9 mouse cellular contexts compared by ENCODE assay signal in genomic region chr11:104132580-104133441, GRCm38 (mm10). TPM values are rescaled to one million over a fixed set of nuclear protein-coding genes. Genes with fewer than 3 reads are reported as not detected.
A peak's percentile ranks its signal among the peaks of the same experiment; 100 is the strongest.
DNase-seq lines count a peak whose midpoint lies in the region; ATAC-seq and TF ChIP-seq lines count a peak whose summit lies in the region.
"Had no signal": no experiment of that assay in that cellular context is flagged by ENCODE, and none has a peak within 500 bp of the region (broad histone marks: within the 10 kb centered on the region; RNA-seq: fewer than 3 reads in every experiment).

Crhr1 (plus strand) TSS chr11:104132855.

- DNase-seq in kidney, postnatal 0 days (ENCODE audit: low spot score), result peak; percentile 22
- no peak for DNase-seq in kidney, adult 9 months
- DNase-seq in adrenal gland, postnatal 36 days, result peak; percentile 40 to 45
- DNase-seq in embryonic facial prominence, embryonic 10.5 days (ENCODE audit: low spot score), result peak; percentile 80
- DNase-seq in intestine, embryonic 14.5 days (ENCODE audit: low spot score), result peak; percentile 64
- no peak for DNase-seq in B cell, adult 2 months

- H3K9ac ChIP-seq in kidney, postnatal 0 days (ENCODE audit: low read depth, low read length), result no peak within 1 kb of the TSS
- H3K9ac ChIP-seq in intestine, embryonic 14.5 days (ENCODE audit: low read length), result no peak within 1 kb of the TSS
- H3K9ac ChIP-seq in liver, embryonic 16.5 days (ENCODE audit: low read depth, low read length), result no peak within 1 kb of the TSS
- no peak within 1 kb of the TSS for H3K9ac ChIP-seq in stomach, embryonic 15.5 days

- TF ChIP-seq CTCF in kidney, postnatal 0 days (IDR thresholded peaks at IDR 0.05; ENCODE audit: low read depth), result no peak

- peak within 1 kb of the TSS; percentile 44 for H3K4me3 ChIP-seq in kidney, postnatal 0 days (replicated peaks; ENCODE audit: low read depth, low read length)
- H3K4me3 ChIP-seq in embryonic facial prominence, embryonic 10.5 days, result peak within 1 kb of the TSS; percentile 74
- H3K4me3 ChIP-seq in intestine, embryonic 14.5 days (ENCODE audit: low read depth, low read length), result peak within 1 kb of the TSS; percentile 47
- H3K4me3 ChIP-seq in liver, embryonic 16.5 days (ENCODE audit: low read depth, low read length), result peak within 1 kb of the TSS; percentile 32
- peak within 1 kb of the TSS; percentile 48 for H3K4me3 ChIP-seq in stomach, embryonic 15.5 days (replicated peaks)

- H3K4me2 ChIP-seq in kidney, postnatal 0 days (ENCODE audit: low read length), result peak within 1 kb of the TSS; percentile 72
- H3K4me2 ChIP-seq in intestine, embryonic 14.5 days (ENCODE audit: low read length), result peak within 1 kb of the TSS; percentile 84
- H3K4me2 ChIP-seq in liver, embryonic 16.5 days (ENCODE audit: low read depth, low read length), result peak within 1 kb of the TSS; percentile 18
- H3K4me2 ChIP-seq in stomach, embryonic 15.5 days, result peak within 1 kb of the TSS; percentile 94

- H3K27ac ChIP-seq in kidney, postnatal 0 days, result no peak within 1 kb of the TSS
- peak within 1 kb of the TSS; percentile 55 for H3K27ac ChIP-seq in embryonic facial prominence, embryonic 10.5 days (replicated peaks)
- H3K27ac ChIP-seq in intestine, embryonic 14.5 days (ENCODE audit: low read depth), result no peak within 1 kb of the TSS
- no peak within 1 kb of the TSS for H3K27ac ChIP-seq in liver, embryonic 16.5 days (ENCODE audit: low read length)
- no peak within 1 kb of the TSS for H3K27ac ChIP-seq in stomach, embryonic 15.5 days
- H3K27ac ChIP-seq: macrophage had no signal

- peaks cover 15% of the 10 kb centered on the region; the same call in 1 of the 2 replicates for H3K4me1 ChIP-seq in kidney, postnatal 0 days (replicated peaks; ENCODE audit: insufficient read depth, low read length)
- peaks cover 33% of the 10 kb centered on the region for H3K4me1 ChIP-seq in embryonic facial prominence, embryonic 10.5 days
- peaks cover 14% of the 10 kb centered on the region for H3K4me1 ChIP-seq in intestine, embryonic 14.5 days (replicated peaks; ENCODE audit: control insufficient read depth, insufficient read depth, low read length)
- no peaks in the 10 kb centered on the region for H3K4me1 ChIP-seq in liver, embryonic 16.5 days (ENCODE audit: control insufficient read depth, low read depth, low read length)
- H3K4me1 ChIP-seq in stomach, embryonic 15.5 days, result peaks cover 18% of the 10 kb centered on the region; the same call in 1 of the 2 replicates

- WGBS in kidney, postnatal 0 days, result 1% methylated on average over 75 of the region's 80 CpGs
- WGBS in embryonic facial prominence, embryonic 10.5 days, result under 1% methylated on average over 79 of the region's 80 CpGs
- WGBS in intestine, embryonic 14.5 days, result under 1% methylated on average over 71 of the region's 80 CpGs
- 2% methylated on average over 71 of the region's 80 CpGs for WGBS in liver, embryonic 16.5 days (ENCODE audit: insufficient replicate concordance)
- WGBS in stomach, embryonic 15.5 days, result 1% methylated on average over 66 of the region's 80 CpGs

- H3K9me3 ChIP-seq in kidney, postnatal 0 days (replicated peaks; ENCODE audit: low read length), result no peaks in the 10 kb centered on the region
- no peaks in the 10 kb centered on the region for H3K9me3 ChIP-seq in embryonic facial prominence, embryonic 10.5 days
- no peaks in the 10 kb centered on the region for H3K9me3 ChIP-seq in intestine, embryonic 14.5 days (ENCODE audit: control insufficient read depth, low read length)
- H3K9me3 ChIP-seq in liver, embryonic 16.5 days (replicated peaks; ENCODE audit: control insufficient read depth, low read length), result no peaks in the 10 kb centered on the region
- H3K9me3 ChIP-seq in stomach, embryonic 15.5 days, result no peaks in the 10 kb centered on the region

- no peaks in the 10 kb centered on the region for H3K36me3 ChIP-seq in kidney, postnatal 0 days (ENCODE audit: insufficient read depth, low read length)
- no peaks in the 10 kb centered on the region for H3K36me3 ChIP-seq in embryonic facial prominence, embryonic 10.5 days (replicated peaks)
- no peaks in the 10 kb centered on the region for H3K36me3 ChIP-seq in intestine, embryonic 14.5 days (ENCODE audit: control insufficient read depth, insufficient read depth, low read length)
- no peaks in the 10 kb centered on the region for H3K36me3 ChIP-seq in liver, embryonic 16.5 days (ENCODE audit: control insufficient read depth, insufficient read depth)
- H3K36me3 ChIP-seq in stomach, embryonic 15.5 days, result no peaks in the 10 kb centered on the region

- no peak for ATAC-seq in kidney, postnatal 0 days (replicated peaks; ENCODE audit: low FRiP score, low read depth)
- peak; percentile 50; the same call in 1 of the 2 replicates for ATAC-seq in intestine, embryonic 14.5 days (replicated peaks; ENCODE audit: low FRiP score, low TSS enrichment, low read depth)
- ATAC-seq in liver, embryonic 16.5 days (ENCODE audit: low read depth), result no peak
- no peak; the same call in 1 of the 2 replicates for ATAC-seq in stomach, embryonic 15.5 days (ENCODE audit: insufficient read depth, low FRiP score, low read depth)

- H3K27me3 ChIP-seq in kidney, postnatal 0 days (ENCODE audit: insufficient read depth, low read length), result peaks cover 48% of the 10 kb centered on the region
- H3K27me3 ChIP-seq in embryonic facial prominence, embryonic 10.5 days (replicated peaks; ENCODE audit: low read depth, poor library complexity, severe bottlenecking), result peaks cover 89% of the 10 kb centered on the region
- peaks cover 73% of the 10 kb centered on the region for H3K27me3 ChIP-seq in intestine, embryonic 14.5 days (replicated peaks; ENCODE audit: control insufficient read depth, insufficient read depth, low read length)
- H3K27me3 ChIP-seq in liver, embryonic 16.5 days (ENCODE audit: control insufficient read depth, insufficient read depth, low read depth, low read length), result peaks cover 53% of the 10 kb centered on the region
- peaks cover 59% of the 10 kb centered on the region for H3K27me3 ChIP-seq in stomach, embryonic 15.5 days (replicated peaks)

RNA-seq across cellular contexts. Expression of gene Crhr1, which starts in this region (rescaled TPM):
- 0.05 TPM in 1 of 2 replicates, not detected in the other for polyA plus RNA-seq in kidney, postnatal 0 days (2015; fragmentation: Nextera tagmentation; extraction: Ambion mirVana)
- total RNA-seq in adrenal gland, postnatal 36 days (2021), result under 1 TPM in 1 of 2 experiments, not detected in 1; 0.10 TPM
- polyA plus RNA-seq in embryonic facial prominence, embryonic 10.5 days (2016; fragmentation: Nextera tagmentation; extraction: Ambion mirVana), result 0.23 and 0.30 TPM in 2 replicates
- 0.12 and 0.26 TPM in 2 replicates for polyA plus RNA-seq in intestine, embryonic 14.5 days (2014; fragmentation: Nextera tagmentation; extraction: Ambion mirVana)
- not detected in 2 replicates for polyA plus RNA-seq in liver, embryonic 16.5 days (2015; fragmentation: Nextera tagmentation; extraction: Ambion mirVana)
- 0.27 and 0.39 TPM in 2 replicates for polyA plus RNA-seq in stomach, embryonic 15.5 days (2015; fragmentation: Nextera tagmentation; extraction: Ambion mirVana)
- polyA plus RNA-seq: macrophage had no signal

Comparison
In these comparisons a context has a peak if more than half of its experiments do, and no peak if none do; other contexts are left out.
1. Peak in DNase-seq, H3K4me3 ChIP-seq and H3K4me2 ChIP-seq in kidney, postnatal 0 days; RNA of the gene not detected or under 1 TPM.
2. Peak in DNase-seq in adrenal gland, postnatal 36 days; RNA of the gene not detected or under 1 TPM.
3. Peak in DNase-seq, H3K4me3 ChIP-seq and H3K27ac ChIP-seq in embryonic facial prominence, embryonic 10.5 days; RNA of the gene not detected or under 1 TPM.
4. Peak in DNase-seq, ATAC-seq, H3K4me3 ChIP-seq and H3K4me2 ChIP-seq in intestine, embryonic 14.5 days; RNA of the gene not detected or under 1 TPM.
5. H3K4me2 ChIP-seq: peak in every context shown above with its lines; median percentile 94 in stomach, embryonic 15.5 days; 84 in intestine, embryonic 14.5 days; 72 in kidney, postnatal 0 days; 18 in liver, embryonic 16.5 days.